Mouse (Mus musculus) testis, adult 2 months (tissue): ENCODE data around the gene Vmn1r220. TPM values are rescaled to one million over a fixed set of nuclear protein-coding genes. Genes with fewer than 3 reads are reported as not detected.

Experiments used
- H3K27ac ChIP-seq: fragments of 200-500 bp; 2 replicates; pipeline ENCODE4 v1.5.1; 2012; ENCODE audit warnings: low read depth, low read length; ENCODE audit not compliant: control insufficient read depth, insufficient read depth
- H3K27me3 ChIP-seq: fragments of 200-500 bp; 2 replicates; pipeline ENCODE4 v1.6.1; 2012; ENCODE audit warnings: mild to moderate bottlenecking, low read length, moderate library complexity; ENCODE audit not compliant: control insufficient read depth, insufficient read depth
- H3K36me3 ChIP-seq: fragments of 200-500 bp; 2 replicates; pipeline ENCODE4 v1.6.1; 2012; ENCODE audit warnings: mild to moderate bottlenecking, low read length; ENCODE audit not compliant: control insufficient read depth, insufficient read depth
- H3K4me1 ChIP-seq: fragments of 200-500 bp; 2 replicates; pipeline ENCODE4 v1.6.1; 2012; ENCODE audit warnings: low read length; ENCODE audit not compliant: control insufficient read depth, insufficient read depth
- H3K4me3 ChIP-seq: fragments of 200-500 bp; 2 replicates; pipeline ENCODE4 v1.5.1; 2012; ENCODE audit warnings: low read depth, mild to moderate bottlenecking, low read length, moderate library complexity, mixed read lengths; ENCODE audit not compliant: control insufficient read depth
- CTCF ChIP-seq: fragments of 200-500 bp; IDR thresholded peaks from 2 replicates; pipeline ENCODE4 v1.5.1; 2012; ENCODE audit warnings: low read depth, mild to moderate bottlenecking, inconsistent platforms, low read length, moderate library complexity; ENCODE audit not compliant: control insufficient read depth, insufficient read depth, insufficient replicate concordance
- POLR2A ChIP-seq: fragments of 200-500 bp; IDR thresholded peaks from 2 replicates; pipeline ENCODE4 v1.6.1; 2012; ENCODE audit warnings: low read depth, mild to moderate bottlenecking, inconsistent platforms, low read length, moderate library complexity; ENCODE audit not compliant: control insufficient read depth
- polyA plus RNA-seq: library from polyadenylated mRNA; depleted of rRNA; stranded (reverse); fragments of >200 nt; gene quantifications from 2 replicates; pipeline ENCODE4 v1.2.3, GENCODE M21; 2012; rRNA removed

Vmn1r220 gene
- polyA plus RNA-seq, 1 experiment = not detected

DNA sequence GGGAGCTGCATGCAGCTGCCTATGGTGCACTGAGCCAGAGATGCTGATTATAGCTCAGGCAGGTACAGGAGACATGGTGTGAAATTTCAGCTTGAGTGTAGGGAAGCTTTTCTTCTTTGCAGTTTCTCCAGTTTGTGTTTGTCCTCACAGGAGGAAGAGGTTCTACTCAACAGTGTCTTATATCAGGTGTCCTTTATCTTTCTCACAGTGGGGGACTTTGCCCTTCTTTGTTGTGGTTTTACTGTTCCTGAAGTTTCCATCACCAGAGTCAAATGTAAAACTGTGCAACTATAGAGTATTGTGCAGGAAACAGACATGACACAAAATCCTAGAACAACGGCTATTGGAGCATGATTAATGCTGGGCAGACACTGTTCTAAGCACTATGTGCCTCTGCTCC is 54.3 kb downstream of the Vmn1r220 start:
- TF ChIP-seq POLR2A = no peak
- TF ChIP-seq CTCF = no peak
- Histone ChIP-seq H3K27me3 (no peaks in the 10 kb centered on the region), H3K36me3 (no peaks in the 10 kb centered on the region), H3K4me1 (no peaks in the 10 kb centered on the region), H3K27ac (no peak overlapping the region), H3K4me3 (no peak overlapping the region)

DNA sequence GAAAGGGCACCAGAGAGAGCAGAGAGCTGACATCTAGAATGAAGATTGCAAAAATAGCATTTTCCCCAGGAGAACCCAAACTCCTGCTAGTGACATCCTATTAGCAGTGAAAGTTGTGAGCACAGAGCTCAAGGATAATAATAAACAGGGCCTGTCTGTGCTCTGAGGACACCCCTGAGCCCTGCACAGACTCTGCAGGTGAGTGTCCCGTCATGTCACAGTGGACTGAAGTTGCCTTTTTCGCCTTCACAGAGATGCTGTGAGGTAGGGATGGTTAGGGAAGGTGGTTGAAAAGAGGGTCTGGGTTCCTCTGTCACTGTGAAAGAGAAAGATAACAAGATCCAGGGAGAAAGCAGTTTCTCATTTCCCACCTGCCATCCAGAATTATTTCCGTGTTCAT is 54.7 kb downstream of the Vmn1r220 start, which contains the start of gene Vmn1r218:
TSS of gene Vmn1r218 (plus strand) at position 57 of the 400 bp plus-strand sequence.
- TF ChIP-seq POLR2A = no peak
- TF ChIP-seq CTCF = no peak
- Histone ChIP-seq H3K36me3 (no peaks in the 10 kb centered on the region), H3K4me3 (no peak within 1 kb of the TSS), H3K4me1 (no peaks in the 10 kb centered on the region), H3K27me3 (no peaks in the 10 kb centered on the region), H3K27ac (no peak within 1 kb of the TSS)

Other genes with a start within 250 kb of the Vmn1r220 start
- not detected in 2 replicates for gene Vmn1r213, start 180.3 kb downstream of the Vmn1r220 start, polyA plus RNA-seq
- not detected in 2 replicates for gene Vmn1r214, start 157.6 kb downstream of the Vmn1r220 start, polyA plus RNA-seq
- not detected in 2 replicates for gene Vmn1r215, start 120.0 kb downstream of the Vmn1r220 start, polyA plus RNA-seq
- gene Vmn1r217, start 69.7 kb downstream of the Vmn1r220 start, polyA plus RNA-seq = not detected in 2 replicates
- gene Vmn1r218, start 54.8 kb downstream of the Vmn1r220 start, polyA plus RNA-seq = not detected in 2 replicates
- gene Vmn1r219, start 28.7 kb downstream of the Vmn1r220 start, polyA plus RNA-seq = not detected in 2 replicates
- not detected in 2 replicates for gene Vmn1r221, start 26.2 kb upstream of the Vmn1r220 start, polyA plus RNA-seq
- gene Vmn1r222, start 48.0 kb upstream of the Vmn1r220 start, polyA plus RNA-seq = 0.06 TPM in 1 of 2 replicates, not detected in the other
- gene Vmn1r223, start 59.2 kb upstream of the Vmn1r220 start, polyA plus RNA-seq = not detected in 2 replicates
- gene Zfp322a, start 181.2 kb upstream of the Vmn1r220 start, polyA plus RNA-seq = 1.1 and 1.8 TPM in 2 replicates
- 2.0 TPM in 2 replicates for gene Abt1, start 235.9 kb upstream of the Vmn1r220 start, polyA plus RNA-seq